Mouse (Mus musculus) kidney, embryonic 15.5 days (tissue): ENCODE measurements at regions not wholly inside any gene's neighbourhood (a gene's known extent, or its start where the extent isn't known, plus 50 kb on each side); places are given as distances from the start of the nearest gene placed in this dataset.

Source experiments
- ATAC-seq: fragments of 200-750 bp; cut with Nextera tagmentation; replicated peaks from 2 replicates; pipeline ENCODE4 v1.8.0; 2017; ENCODE audit warnings: moderate TSS enrichment; ENCODE audit not compliant: low FRiP score
- H3K27ac ChIP-seq: fragments of 300-500 bp; sonication (generic); 2 replicates; pipeline ENCODE4 v1.5.1; 2015; ENCODE audit warnings: mild to moderate bottlenecking, inconsistent platforms
- H3K27me3 ChIP-seq: fragments of 300-500 bp; sonication (generic); 2 replicates; pipeline ENCODE4 v1.6.1; 2015; ENCODE audit warnings: inconsistent platforms
- H3K36me3 ChIP-seq: fragments of 300-500 bp; sonication (generic); 2 replicates; pipeline ENCODE4 v1.6.1; 2015; ENCODE audit warnings: inconsistent platforms
- H3K4me1 ChIP-seq: fragments of 300-500 bp; sonication (generic); 2 replicates; pipeline ENCODE4 v1.6.1; 2015; ENCODE audit warnings: inconsistent platforms
- H3K4me2 ChIP-seq: fragments of 300-500 bp; sonication (generic); 2 replicates; pipeline ENCODE4 v1.6.1; 2015; ENCODE audit warnings: moderate library complexity, mild to moderate bottlenecking, inconsistent platforms
- H3K4me3 ChIP-seq: fragments of 300-500 bp; sonication (generic); replicated peaks from 2 replicates; pipeline ENCODE4 v1.5.1; 2015; ENCODE audit warnings: mild to moderate bottlenecking, inconsistent platforms
- H3K9ac ChIP-seq: fragments of 300-500 bp; sonication (generic); 2 replicates; pipeline ENCODE4 v1.6.1; 2015; ENCODE audit warnings: mild to moderate bottlenecking, inconsistent platforms
- H3K9me3 ChIP-seq: fragments of 300-500 bp; sonication (generic); replicated peaks from 2 replicates; pipeline ENCODE4 v1.6.1; 2016; ENCODE audit warnings: inconsistent platforms
- whole genome bisulfite sequencing: fragments of 180-500 bp; shearing (Covaris S2); methylation state at CpG from one replicate; pipeline ENCODE4 v1.1.7; 2015; ENCODE audit warnings: mixed read lengths; 5-methylcytosine and 5-hydroxymethylcytosine counted together

DNA sequence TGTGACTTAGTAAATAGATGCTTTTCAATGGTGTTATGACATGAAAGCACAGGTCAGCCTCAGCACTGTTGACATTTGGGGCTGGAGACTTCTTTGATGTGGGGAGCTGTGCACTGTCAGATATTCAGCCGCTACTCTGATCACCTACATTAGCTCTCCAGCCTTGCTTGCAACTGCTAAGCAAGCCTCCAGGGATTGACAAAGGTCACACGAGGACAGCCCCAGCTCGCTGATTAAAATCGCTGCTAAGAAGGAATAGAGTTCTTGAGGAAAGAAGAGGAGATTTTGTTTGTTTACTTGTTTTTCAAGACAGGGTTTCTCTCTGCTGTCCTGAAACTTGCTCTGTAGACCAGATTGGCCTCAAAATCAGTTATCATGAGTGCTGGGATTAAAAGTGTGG is 126.8 kb upstream of the Zfp706 start:
- no peak for ATAC-seq
- peak overlapping the region; percentile 81 for H3K4me2 ChIP-seq
- 47% methylated on average over 4 of the region's 4 CpGs for WGBS

DNA sequence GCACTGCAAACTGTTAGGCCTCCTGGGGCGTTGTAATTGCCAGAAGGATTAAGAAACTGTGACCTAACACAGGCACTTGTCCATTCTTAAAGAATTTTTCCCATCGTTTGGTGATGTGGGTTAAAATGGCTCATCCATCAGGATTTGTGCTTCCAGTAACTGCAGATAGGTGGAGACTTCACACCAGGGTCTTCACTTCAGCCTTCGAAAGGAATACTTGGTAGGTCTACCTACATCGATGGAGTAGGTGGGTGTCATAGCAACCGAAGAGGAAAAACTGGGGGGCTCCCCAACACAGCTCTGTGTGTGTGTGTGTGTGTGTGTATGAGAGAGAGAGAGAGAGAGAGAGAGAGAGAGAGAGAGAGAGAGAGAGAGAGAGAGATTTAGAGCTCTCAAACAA is 126.3 kb upstream of the Zfp706 start:
- H3K27me3 ChIP-seq, result no peaks in the 10 kb centered on the region
- H3K9ac ChIP-seq, result no peak overlapping the region
- ATAC-seq, result no peak
- H3K4me2 ChIP-seq, result no peak overlapping the region
- H3K36me3 ChIP-seq, result no peaks in the 10 kb centered on the region
- 48% methylated on average over 5 of the region's 5 CpGs for WGBS
- H3K4me3 ChIP-seq, result no peak overlapping the region
- peaks cover 22% of the 10 kb centered on the region for H3K4me1 ChIP-seq
- no peaks in the 10 kb centered on the region; the same call in 1 of the 2 replicates for H3K9me3 ChIP-seq
- no peak overlapping the region for H3K27ac ChIP-seq

More for the DNA sequence above, 126.8 kb upstream of the Zfp706 start:
- H3K4me3 ChIP-seq, result 0 out of 2 replicates have a peak overlapping the region, but pooled peaks have one; percentile 58
- H3K36me3 ChIP-seq, result no peaks in the 10 kb centered on the region
- peaks cover 22% of the 10 kb centered on the region for H3K4me1 ChIP-seq
- H3K27me3 ChIP-seq, result no peaks in the 10 kb centered on the region
- no peaks in the 10 kb centered on the region; the same call in 1 of the 2 replicates for H3K9me3 ChIP-seq
- H3K27ac ChIP-seq, result no peak overlapping the region
- no peak overlapping the region for H3K9ac ChIP-seq

DNA sequence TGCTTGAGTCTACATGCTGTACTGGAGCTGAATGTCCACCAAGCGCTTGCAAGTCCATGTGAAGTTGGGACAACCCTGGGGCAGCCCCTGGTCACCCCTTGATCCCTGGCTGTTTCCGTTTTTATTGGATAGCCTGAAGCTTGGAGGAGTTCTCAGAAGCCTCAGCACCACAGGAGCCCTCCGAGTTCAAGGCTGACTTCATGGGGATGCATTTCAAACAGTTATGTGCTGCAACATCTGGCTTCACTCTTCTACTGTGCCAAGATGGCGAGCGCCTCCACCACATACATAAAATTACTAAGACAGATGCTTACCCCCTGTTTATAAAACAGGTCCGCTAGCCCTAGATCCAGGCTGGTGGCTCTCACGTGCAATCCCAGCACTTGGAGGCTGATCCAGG is 120.1 kb upstream of the Zfp706 start:
- no peak overlapping the region for H3K9ac ChIP-seq
- no peak for ATAC-seq
- 75% methylated on average over 7 of the region's 7 CpGs for WGBS
- H3K4me3 ChIP-seq, result no peak overlapping the region
- no peaks in the 10 kb centered on the region for H3K27me3 ChIP-seq
- no peaks in the 10 kb centered on the region; the same call in 1 of the 2 replicates for H3K9me3 ChIP-seq
- peaks cover 5% of the 10 kb centered on the region; the same call in 1 of the 2 replicates for H3K4me1 ChIP-seq
- H3K4me2 ChIP-seq, result no peak overlapping the region
- no peak overlapping the region for H3K27ac ChIP-seq
- H3K36me3 ChIP-seq, result no peaks in the 10 kb centered on the region

DNA sequence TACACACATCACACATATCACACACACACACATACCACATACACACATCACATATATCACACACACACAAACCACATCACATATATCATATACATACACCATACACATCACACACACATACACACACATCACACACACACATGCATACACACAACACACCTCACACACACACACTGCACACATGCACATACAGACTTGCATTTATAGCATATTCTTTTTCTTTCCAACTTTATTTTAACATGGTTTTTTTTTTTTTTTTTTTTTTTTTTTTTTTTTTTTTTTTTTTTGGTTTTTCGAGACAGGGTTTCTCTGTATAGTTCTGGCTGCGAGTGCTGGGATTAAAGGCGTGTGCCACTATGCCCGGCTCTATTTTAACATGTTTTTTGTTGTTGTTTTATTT is 119.6 kb upstream of the Zfp706 start:
- Histone ChIP-seq H3K27me3 (no peaks in the 10 kb centered on the region), H3K9ac (no peak overlapping the region), H3K4me1 (peaks cover 5% of the 10 kb centered on the region; the same call in 1 of the 2 replicates), H3K36me3 (no peaks in the 10 kb centered on the region), H3K27ac (no peak overlapping the region), H3K9me3 (no peaks in the 10 kb centered on the region; the same call in 1 of the 2 replicates), H3K4me2 (no peak overlapping the region), H3K4me3 (no peak overlapping the region)
- 85% methylated on average over 4 of the region's 4 CpGs for WGBS
- no peak for ATAC-seq

DNA sequence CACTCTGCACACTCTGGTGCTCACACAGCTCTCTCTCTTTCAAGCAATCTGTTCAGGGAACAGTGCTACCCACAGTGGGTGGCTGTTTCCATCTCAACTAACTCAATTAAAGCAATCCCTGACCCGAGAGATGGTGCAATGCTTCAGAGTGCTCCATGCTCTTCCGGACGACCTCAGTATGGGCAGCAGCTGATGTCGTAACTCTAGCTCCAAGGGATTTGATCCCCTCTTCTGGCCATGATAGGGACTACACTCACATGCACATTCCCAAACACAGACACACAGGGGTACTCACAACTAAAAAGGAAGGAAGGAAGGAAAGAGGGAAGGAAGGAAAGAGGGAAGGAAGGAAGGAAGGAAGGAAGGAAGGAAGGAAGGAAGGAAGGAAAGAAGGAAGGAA is 118.2 kb upstream of the Zfp706 start:
- no peak for ATAC-seq
- Histone ChIP-seq H3K27ac (no peak overlapping the region), H3K4me1 (peaks cover 5% of the 10 kb centered on the region; the same call in 1 of the 2 replicates), H3K36me3 (no peaks in the 10 kb centered on the region), H3K9me3 (no peaks in the 10 kb centered on the region), H3K4me2 (no peak overlapping the region), H3K9ac (no peak overlapping the region), H3K4me3 (no peak overlapping the region), H3K27me3 (no peaks in the 10 kb centered on the region)
- 77% methylated on average over 4 of the region's 4 CpGs for WGBS

DNA sequence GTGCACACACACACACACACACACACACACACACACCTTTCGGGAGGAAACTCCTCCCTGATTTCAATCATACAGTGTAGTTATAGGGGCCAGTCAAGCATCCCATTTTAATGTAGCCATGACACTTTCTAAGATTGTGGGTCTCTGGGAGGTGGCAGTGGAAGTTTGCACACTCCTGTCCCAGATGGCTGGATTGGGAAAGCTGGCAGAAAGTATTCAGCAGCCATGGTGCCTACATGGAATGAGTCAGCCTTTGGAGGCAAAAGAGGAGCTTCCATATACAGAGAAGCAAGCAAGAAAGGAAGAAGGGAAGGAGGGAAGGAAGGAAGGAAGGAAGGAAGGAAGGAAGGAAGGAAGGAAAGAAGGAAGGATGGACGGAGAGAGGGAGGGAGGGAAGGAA is 117.4 kb upstream of the Zfp706 start:
- no peak overlapping the region for H3K27ac ChIP-seq
- ATAC-seq, result no peak
- WGBS, result 92% methylated on average over 2 of the region's 2 CpGs
- no peak overlapping the region for H3K9ac ChIP-seq
- H3K27me3 ChIP-seq, result no peaks in the 10 kb centered on the region
- no peak overlapping the region for H3K4me2 ChIP-seq
- H3K36me3 ChIP-seq, result no peaks in the 10 kb centered on the region
- H3K4me1 ChIP-seq, result peaks cover 8% of the 10 kb centered on the region; the same call in 1 of the 2 replicates
- H3K4me3 ChIP-seq, result no peak overlapping the region
- H3K9me3 ChIP-seq, result no peaks in the 10 kb centered on the region

DNA sequence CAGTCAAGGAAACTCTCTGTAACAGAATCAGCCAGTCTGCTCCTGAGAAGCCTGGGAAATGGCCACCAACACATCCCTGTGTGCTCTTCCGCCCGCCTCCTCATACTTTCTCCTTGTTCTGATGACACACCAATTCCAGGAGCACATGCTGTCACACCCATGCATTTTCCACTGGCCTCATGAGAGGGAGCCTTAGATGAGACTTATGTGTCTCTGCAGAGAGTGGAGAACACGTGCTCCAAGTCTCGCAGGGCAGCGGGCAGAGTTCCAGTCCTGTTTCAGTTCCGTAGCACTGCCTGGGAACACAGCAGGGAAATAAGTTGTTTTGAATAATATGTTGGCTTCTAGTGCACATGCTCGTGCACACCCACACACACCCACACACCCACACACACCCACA is 116.7 kb upstream of the Zfp706 start:
- Histone ChIP-seq H3K9ac (no peak overlapping the region), H3K27me3 (no peaks in the 10 kb centered on the region), H3K27ac (no peak overlapping the region), H3K4me2 (no peak overlapping the region), H3K4me3 (no peak overlapping the region), H3K9me3 (no peaks in the 10 kb centered on the region), H3K36me3 (no peaks in the 10 kb centered on the region), H3K4me1 (peaks cover 8% of the 10 kb centered on the region; the same call in 1 of the 2 replicates)
- WGBS, result 62% methylated on average over 7 of the region's 7 CpGs
- no peak for ATAC-seq

DNA sequence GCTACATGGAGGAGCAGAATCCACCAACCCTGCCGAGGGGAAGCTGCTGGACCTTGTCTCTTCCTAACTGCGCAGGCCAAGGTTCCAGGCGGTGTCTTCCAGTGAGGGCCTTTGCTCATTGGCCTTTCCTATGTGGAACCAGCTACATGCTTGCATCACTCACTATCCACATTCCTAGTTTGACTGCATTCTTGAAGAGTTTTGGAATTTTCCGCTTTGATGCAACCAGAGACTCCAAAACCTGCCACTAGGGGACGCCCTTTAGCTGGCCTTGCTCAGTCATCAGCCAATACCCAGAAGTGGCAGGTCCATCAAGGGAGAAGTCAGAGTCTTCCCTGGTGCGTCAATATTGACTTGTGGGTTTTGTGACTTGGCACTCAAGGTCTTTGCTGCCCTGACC is 112.8 kb upstream of the Zfp706 start:
- H3K27ac ChIP-seq, result no peak overlapping the region
- peaks cover 8% of the 10 kb centered on the region; the same call in 1 of the 2 replicates for H3K4me1 ChIP-seq
- ATAC-seq, result peak; percentile 49; the same call in 1 of the 2 replicates
- H3K9ac ChIP-seq, result no peak overlapping the region
- no peak overlapping the region for H3K4me3 ChIP-seq
- 13% methylated on average over 6 of the region's 6 CpGs for WGBS
- H3K27me3 ChIP-seq, result no peaks in the 10 kb centered on the region
- H3K36me3 ChIP-seq, result no peaks in the 10 kb centered on the region
- no peaks in the 10 kb centered on the region for H3K9me3 ChIP-seq
- H3K4me2 ChIP-seq, result no peak overlapping the region

DNA sequence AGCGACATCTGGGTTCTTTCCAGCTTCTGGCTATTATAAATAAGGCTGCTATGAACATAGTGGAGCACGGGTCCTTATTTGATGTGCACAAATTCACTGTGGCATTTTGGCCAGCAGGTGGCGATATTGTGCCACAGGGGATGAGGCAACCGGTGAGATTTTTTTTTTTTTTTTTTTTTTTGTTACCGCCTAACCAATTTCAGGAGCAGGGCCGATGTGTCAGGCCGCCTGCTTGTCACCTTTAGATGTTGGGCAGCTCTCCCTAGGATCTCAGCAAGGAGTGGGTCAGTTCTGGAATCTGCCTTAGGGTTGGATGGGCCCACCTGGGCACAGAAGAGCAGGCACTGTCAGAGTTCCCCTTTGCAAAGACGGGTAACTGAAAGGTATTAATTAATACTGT is 106.5 kb upstream of the Zfp706 start:
- Histone ChIP-seq H3K27me3 (no peaks in the 10 kb centered on the region), H3K9me3 (peaks cover 5% of the 10 kb centered on the region; the same call in 1 of the 2 replicates), H3K4me1 (no peaks in the 10 kb centered on the region), H3K9ac (no peak overlapping the region), H3K36me3 (no peaks in the 10 kb centered on the region), H3K4me2 (no peak overlapping the region), H3K27ac (no peak overlapping the region), H3K4me3 (no peak overlapping the region)
- ATAC-seq, result no peak
- WGBS, result 14% methylated on average over 8 of the region's 8 CpGs

DNA sequence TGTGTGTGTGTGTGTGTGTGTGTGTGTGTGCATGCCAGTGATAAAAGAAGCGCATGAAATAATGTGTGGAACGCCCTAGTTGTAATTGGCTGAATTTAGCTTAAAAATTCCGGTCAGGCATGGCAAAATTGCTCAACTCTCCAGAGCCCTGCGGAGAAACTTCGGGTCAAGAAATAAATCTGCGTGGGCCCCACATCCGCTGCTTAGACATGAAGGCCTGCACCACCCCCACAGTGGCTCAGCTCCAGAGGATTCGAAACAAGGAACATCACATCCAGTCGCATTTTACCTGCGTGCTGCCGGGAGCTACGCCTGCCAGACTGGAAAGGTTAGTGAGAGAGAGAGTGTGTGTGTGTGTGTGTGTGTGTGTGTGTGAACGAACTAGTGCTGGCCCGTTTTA is 102.9 kb upstream of the Zfp706 start:
- Histone ChIP-seq H3K27ac (no peak overlapping the region), H3K4me3 (no peak overlapping the region), H3K27me3 (no peaks in the 10 kb centered on the region), H3K4me2 (no peak overlapping the region), H3K9ac (no peak overlapping the region), H3K9me3 (peaks cover 5% of the 10 kb centered on the region; the same call in 1 of the 2 replicates), H3K36me3 (no peaks in the 10 kb centered on the region), H3K4me1 (no peaks in the 10 kb centered on the region)
- 92% methylated on average over 14 of the region's 14 CpGs for WGBS
- no peak for ATAC-seq

DNA sequence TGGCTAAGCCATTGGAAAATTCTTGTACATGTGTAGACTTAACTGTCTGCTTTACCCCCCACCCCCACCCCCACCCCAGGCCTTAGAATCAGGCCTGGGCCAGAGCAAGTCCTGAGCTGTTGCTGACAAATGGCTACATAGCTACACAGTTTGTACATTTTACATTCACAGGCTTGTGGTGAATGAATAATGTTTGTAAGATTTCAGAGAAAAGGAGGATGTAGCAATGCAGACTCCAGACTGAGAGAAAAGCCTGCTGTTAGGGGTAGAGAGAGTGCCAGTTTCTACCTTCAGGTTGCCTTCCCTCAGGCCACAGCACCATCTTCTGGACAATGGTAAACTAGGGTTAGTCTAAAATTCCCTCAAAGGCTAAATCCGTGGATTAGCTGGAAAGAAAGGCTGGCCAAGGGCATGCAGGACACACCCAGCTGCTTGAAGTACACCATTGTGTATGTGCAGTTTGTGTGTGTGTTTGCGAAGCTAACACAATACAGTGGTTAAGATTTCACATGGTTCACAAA is 94.5 kb upstream of the Zfp706 start:
- Histone ChIP-seq H3K27ac (no peak overlapping the region), H3K27me3 (no peaks in the 10 kb centered on the region), H3K9ac (no peak overlapping the region), H3K36me3 (no peaks in the 10 kb centered on the region), H3K4me1 (peaks cover 4% of the 10 kb centered on the region; the same call in 1 of the 2 replicates), H3K9me3 (no peaks in the 10 kb centered on the region), H3K4me2 (no peak overlapping the region), H3K4me3 (no peak overlapping the region)
- 66% methylated on average over 2 of the region's 2 CpGs for WGBS
- ATAC-seq, result no peak

DNA sequence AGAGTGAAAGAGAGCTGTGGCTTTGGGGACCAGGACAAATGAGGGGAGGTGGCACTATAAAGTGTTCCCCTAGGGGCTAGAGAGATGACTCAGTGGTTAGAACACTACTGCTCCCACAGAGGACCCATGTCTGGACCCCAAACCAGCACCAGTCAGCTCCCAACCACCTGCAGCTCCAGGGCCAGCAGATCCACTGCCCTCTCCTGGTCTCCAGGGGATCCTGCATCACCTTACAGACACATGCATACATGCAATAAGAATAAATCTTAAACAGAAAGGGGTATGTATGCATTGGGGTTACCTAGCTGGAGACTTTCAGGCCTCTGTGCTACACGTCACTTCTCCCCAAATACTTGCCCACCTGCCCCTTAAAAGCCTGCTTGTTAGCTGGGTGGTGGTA is 93.8 kb upstream of the Zfp706 start:
- Histone ChIP-seq H3K4me1 (peaks cover 4% of the 10 kb centered on the region; the same call in 1 of the 2 replicates), H3K4me2 (no peak overlapping the region), H3K9me3 (no peaks in the 10 kb centered on the region), H3K9ac (no peak overlapping the region), H3K4me3 (no peak overlapping the region), H3K27ac (no peak overlapping the region), H3K27me3 (no peaks in the 10 kb centered on the region), H3K36me3 (no peaks in the 10 kb centered on the region)
- ATAC-seq, result no peak
- WGBS, result 90% methylated on average over 1 of the region's 1 CpGs

DNA sequence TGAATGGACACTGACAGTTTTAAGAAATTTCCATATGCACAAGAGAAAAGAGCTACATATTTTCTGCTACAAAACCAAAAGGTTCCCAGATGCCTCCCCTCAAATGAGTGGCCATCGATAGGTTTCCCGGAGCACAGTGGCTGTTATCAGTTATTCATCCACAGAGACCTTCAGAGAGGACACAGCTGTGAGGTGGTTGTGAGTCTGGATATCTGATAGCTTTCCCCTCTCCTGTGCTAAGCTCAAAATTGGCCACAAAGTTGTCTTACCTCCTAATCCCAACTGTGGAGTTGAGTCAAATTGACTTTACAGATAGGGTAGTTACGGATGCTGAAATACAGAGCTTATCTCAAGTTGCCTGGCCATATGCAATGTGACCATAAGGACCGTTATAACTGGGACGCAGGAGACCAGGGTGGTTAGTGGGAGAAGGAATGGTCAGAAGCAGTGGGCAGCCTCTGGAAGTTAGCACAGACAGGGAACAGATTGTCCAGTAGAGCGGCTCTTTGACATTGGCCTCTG is 93.3 kb upstream of the Zfp706 start:
- no peaks in the 10 kb centered on the region for H3K27me3 ChIP-seq
- H3K36me3 ChIP-seq, result no peaks in the 10 kb centered on the region
- no peak overlapping the region for H3K9ac ChIP-seq
- 93% methylated on average over 6 of the region's 6 CpGs for WGBS
- H3K4me3 ChIP-seq, result no peak overlapping the region
- no peak overlapping the region for H3K4me2 ChIP-seq
- H3K4me1 ChIP-seq, result peaks cover 4% of the 10 kb centered on the region; the same call in 1 of the 2 replicates
- H3K9me3 ChIP-seq, result no peaks in the 10 kb centered on the region
- no peak for ATAC-seq
- H3K27ac ChIP-seq, result no peak overlapping the region
